Mouse (Mus musculus) CH12F3 (cell line): Measurements from ENCODE around the gene Extl1.

ENCODE experiments used
- in situ Hi-C: fragments of 300-500 bp; cut with MboI; formaldehyde crosslinking; loops from 2 replicates; pipeline ENCODE4 v1.14.3; 2020; ENCODE audit warnings: low sequenced_read_pairs

Gene Extl1

GRCm38 (mm10) chr4:134392595-134392994 lies 8.9 kb upstream of the Extl1 start:
- in situ Hi-C loops: no loop called here

- in situ Hi-C loops: no loop called here
Observed at GRCm38 (mm10) chr4:134391636-134392035, 8.0 kb upstream of the Extl1 start.

- in situ Hi-C loops: no loop called here
Observed at GRCm38 (mm10) chr4:134388397-134388796, 4.7 kb upstream of the Extl1 start.

- in situ Hi-C loops: no loop called here
Observed at GRCm38 (mm10) chr4:134387268-134387667, 3.6 kb upstream of the Extl1 start.

GRCm38 (mm10) chr4:134379510-134379909 lies 4.1 kb downstream of the Extl1 start:
- in situ Hi-C loops: no loop called here

- in situ Hi-C loops: no loop called here
Observed at GRCm38 (mm10) chr4:134378089-134378615, 5.5 kb downstream of the Extl1 start.

GRCm38 (mm10) chr4:134374306-134374705 lies 9.3 kb downstream of the Extl1 start:
- in situ Hi-C loops: no loop called here

GRCm38 (mm10) chr4:134373295-134373694 lies 10.4 kb downstream of the Extl1 start:
- in situ Hi-C loops: no loop called here

- in situ Hi-C loops: no loop called here
Observed at GRCm38 (mm10) chr4:134372294-134372747, 11.3 kb downstream of the Extl1 start.

- in situ Hi-C loops: no loop called here
Observed at GRCm38 (mm10) chr4:134371316-134371855, 12.3 kb downstream of the Extl1 start.

GRCm38 (mm10) chr4:134370649-134371221 lies 12.9 kb downstream of the Extl1 start:
- in situ Hi-C loops: no loop called here

- in situ Hi-C loops: no loop called here
Observed at GRCm38 (mm10) chr4:134365280-134365679, 18.4 kb downstream of the Extl1 start.

GRCm38 (mm10) chr4:134362586-134362985 lies 21.1 kb downstream of the Extl1 start:
- in situ Hi-C loops: no loop called here

GRCm38 (mm10) chr4:134362124-134362523 lies 21.5 kb downstream of the Extl1 start:
- in situ Hi-C loops: no loop called here

GRCm38 (mm10) chr4:134361215-134361614 lies 22.4 kb downstream of the Extl1 start:
- in situ Hi-C loops: no loop called here

GRCm38 (mm10) chr4:134359649-134360048 lies 24.0 kb downstream of the Extl1 start:
- in situ Hi-C loops: no loop called here

GRCm38 (mm10) chr4:134357461-134357771 lies 26.2 kb downstream of the Extl1 start:
- in situ Hi-C loops: no loop called here

GRCm38 (mm10) chr4:134356591-134357460 lies 26.8 kb downstream of the Extl1 start:
- in situ Hi-C loops: no loop called here

- in situ Hi-C loops: no loop called here
Observed at GRCm38 (mm10) chr4:134355841-134356452, 27.7 kb downstream of the Extl1 start.

- in situ Hi-C loops: no loop called here
Observed at GRCm38 (mm10) chr4:134353527-134354409, 29.9 kb downstream of the Extl1 start.
